Mouse (Mus musculus) left cerebral cortex, postnatal 10 days (tissue): Measurements from ENCODE around the gene Fars2. TPM values are rescaled to one million over a fixed set of nuclear protein-coding genes. Genes with fewer than 3 reads are reported as not detected.

Source experiments
- DNase-seq, 2 experiments: peaks; one replicate each; pipeline ENCODE4 v3.0.0; 2021 to 2022; ENCODE audit warnings: low spot score in 2 of 2, mixed read lengths in 1 of 2; ENCODE audit errors: extremely low spot score in 1 of 2
- intact Hi-C: fragments of 180-260 bp; cut with DNase I; formaldehyde crosslinking; loops from one replicate; pipeline ENCODE4 v1.15.1; 2025
- total RNA-seq, 2 experiments: library from RNA; stranded (reverse); gene quantifications; 2 replicates each; pipeline ENCODE4 v1.2.3; 2021

Fars2 gene
- total RNA-seq, 2 experiments from 2014 or later, result 31.1 to 37.6 TPM

DNA sequence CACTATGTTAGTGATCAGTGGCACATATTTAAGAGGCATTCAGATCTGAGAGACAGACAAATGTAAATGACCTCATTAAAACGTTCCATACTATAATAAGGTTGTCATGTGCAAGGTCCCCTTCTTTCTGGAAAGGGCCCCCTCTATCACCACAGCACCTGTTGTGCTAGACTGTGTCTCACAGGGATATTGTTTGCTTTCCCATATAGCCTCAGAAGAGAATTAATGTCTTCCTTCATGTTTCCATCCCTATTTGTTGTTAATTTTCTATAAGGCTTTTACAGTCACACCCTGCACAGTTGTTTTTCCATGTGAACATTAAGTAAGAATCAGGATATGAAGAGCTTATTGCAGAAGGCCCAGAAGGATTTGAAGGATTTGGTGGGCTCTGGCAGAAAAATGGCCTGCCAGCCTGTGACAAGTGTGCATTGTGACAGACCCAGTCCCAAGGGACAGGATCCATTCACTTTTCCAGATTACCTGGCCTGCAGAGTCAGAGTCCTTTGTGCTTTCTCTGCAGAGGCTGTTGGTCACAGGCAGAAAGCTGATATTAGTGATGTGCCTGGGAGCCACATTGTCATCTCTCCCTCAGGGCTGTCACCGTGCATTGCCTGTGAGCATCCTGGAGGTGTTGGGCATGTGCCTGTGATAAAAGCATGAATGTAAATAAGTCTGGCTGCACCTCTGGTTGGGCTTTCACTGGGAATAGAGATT lies 352.4 kb downstream of the Fars2 start:
- intact Hi-C loops, result no loop called here

DNA sequence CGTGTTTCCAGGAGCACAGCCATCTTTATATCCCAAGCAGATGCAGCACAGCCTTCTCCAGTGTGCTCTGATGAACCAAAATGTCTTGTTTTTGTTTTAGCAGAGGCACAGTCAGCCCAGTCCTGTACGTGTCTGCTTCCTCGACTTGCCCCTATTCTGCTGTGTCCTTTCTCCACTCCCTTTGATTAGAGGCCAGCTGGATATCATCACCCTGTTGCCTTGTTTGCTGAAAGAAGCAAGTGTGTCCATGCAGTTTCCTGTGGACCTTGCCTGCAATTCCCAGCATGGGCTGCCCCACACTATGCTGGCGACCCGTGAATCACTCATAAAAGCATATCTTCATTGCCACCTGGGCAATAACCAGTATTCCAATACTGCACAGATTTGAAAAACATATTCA lies 360.4 kb downstream of the Fars2 start:
- no peak for DNase-seq
- intact Hi-C loops, result no loop called here

More for the DNA sequence above, 352.4 kb downstream of the Fars2 start:
- DNase-seq, result no peak

DNA sequence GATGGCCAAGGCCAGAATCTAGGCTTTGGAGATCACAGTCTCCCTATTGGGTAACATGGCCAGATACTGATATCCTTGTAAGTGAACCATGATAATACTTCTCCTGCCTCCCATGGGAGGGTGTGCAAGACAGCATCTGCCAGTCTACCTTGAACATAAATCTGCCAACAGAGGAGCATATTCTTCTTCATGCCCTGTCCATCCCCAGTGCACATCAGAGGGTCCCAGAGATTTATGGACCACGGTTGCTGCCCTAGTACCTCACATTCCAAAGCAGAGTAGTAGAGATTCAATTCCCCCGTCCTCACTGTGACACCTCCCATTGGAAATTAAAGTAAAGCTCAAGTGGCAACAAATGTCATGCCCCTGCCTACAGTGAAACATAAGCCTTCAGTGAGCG lies 361.0 kb downstream of the Fars2 start:
- intact Hi-C loops, result no loop called here
- DNase-seq, result no peak

DNA sequence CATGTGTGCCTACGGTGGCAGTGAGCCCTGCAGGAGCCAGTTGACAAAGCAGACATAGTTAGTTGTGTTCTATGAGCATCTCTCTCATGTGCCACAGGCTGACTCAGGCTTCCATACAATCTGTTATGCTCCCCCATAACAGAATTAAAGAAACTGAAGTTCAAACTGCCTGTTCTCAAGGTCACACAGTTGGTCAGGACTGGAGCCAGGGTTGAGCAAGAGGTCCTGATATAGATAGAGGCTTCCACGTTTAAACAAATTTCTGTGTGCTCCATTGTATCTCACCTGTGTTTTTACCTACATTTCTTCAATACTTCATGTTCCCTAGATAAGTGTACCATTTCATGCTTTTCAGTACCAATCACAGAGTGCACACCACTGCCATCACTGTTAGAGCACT lies 362.9 kb downstream of the Fars2 start:
- intact Hi-C loops, result no loop called here

DNA sequence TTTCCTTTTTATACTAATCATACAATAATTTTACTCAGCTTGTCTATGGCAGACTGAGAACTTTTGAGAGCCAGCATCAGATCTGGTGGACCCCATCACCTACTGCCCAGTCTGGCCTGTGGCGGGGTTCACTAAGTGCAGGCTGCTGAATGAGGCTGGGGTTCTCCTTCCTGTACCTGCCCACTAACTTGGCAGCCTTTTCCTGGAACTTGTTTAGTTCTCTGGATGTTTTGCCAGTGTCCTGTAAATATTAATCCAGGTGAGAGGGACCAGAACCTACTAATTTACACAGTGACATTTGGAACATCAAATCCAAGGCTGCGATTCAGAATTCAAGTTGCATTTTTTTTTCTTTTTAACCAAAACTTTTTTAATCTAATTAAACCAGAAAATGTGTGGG lies 367.2 kb downstream of the Fars2 start:
- intact Hi-C loops, result no loop called here
- no peak for DNase-seq

More for the DNA sequence above, 362.9 kb downstream of the Fars2 start:
- DNase-seq, result no peak

DNA sequence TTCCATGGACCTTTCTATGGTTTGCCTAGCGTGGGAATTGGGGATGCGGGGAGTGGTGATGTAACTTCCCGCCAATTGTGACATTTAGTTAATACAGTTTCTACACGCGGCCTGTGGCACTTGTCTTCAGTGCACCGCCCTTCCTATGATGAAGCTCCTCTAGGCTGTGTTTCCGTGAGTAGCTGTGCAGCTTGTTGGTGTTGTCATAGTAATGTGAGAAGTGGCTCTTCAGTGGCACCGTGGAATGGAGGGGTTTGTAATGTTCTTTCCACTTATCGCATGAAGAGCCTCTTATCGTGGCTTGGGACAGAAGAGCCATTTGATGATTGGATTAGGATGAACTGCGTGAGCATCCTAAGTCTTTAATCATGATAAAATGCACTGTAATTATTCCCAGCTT lies 369.5 kb downstream of the Fars2 start:
- intact Hi-C loops, result no loop called here
- DNase-seq, result no peak

DNA sequence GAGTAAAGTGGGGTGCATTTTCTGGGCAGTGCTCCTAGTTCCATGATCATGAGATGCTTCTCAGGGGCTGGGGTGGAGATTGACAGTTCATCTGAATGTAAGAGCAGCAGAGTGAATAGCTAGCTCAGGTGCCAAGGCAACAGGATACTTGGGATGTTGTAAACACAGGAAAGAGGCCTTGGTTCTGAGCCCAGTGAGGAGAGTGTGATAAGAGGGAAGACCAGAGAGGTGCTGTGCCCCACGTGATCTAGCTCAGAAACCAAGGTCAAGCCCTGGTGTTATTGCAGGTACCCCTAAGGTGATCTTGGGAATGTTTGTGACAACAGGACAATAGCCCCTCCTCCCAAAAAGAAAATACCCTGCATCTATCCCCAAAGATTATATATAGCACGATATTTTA lies 372.2 kb downstream of the Fars2 start:
- intact Hi-C loops, result no loop called here
- DNase-seq, result no peak

DNA sequence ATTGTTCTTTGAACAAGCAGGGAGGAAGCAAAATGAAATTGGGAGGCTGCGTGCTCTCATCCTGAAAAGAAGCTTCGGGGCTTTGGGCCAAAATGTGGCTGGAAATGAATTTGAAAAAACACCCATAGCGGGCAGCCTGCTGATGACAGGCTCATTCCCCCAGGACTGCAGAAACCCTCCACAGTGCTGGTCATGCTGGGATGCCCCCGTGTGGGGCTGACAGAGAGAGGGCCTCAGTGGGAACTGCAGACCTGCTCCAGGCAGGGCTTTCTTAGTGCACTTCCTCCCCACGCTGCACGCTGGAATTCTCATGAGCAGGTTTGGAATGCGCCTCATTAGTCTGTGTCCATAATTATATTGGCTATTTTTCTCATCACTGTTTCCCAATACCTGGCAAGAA lies 373.4 kb downstream of the Fars2 start:
- intact Hi-C loops, result loop anchor here (10.0 kb wide), 1 partner anchor 206 kb away; no protein-coding TSS in a partner anchor
- DNase-seq, result no peak

DNA sequence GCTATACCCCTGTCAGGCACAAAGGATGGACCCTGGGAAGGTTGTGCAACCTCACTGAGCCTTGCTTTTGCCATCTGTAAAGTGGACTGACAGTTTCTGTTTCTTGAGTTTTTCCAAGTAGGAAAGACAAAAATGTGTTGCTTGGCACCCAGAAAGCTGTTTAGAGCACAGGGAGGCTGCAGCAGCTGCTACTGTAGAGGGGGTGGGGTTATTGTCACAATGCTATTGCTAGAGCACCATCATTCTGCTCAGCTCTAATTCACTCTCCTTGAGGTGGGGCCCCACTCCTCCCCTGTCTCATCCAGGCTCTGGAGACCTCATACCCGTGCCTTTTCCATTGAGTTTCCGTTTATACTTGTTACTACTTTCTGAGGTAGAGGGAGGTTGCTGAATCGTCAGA lies 375.2 kb downstream of the Fars2 start:
- intact Hi-C loops, result loop anchor here (10.0 kb wide), 1 partner anchor 208 kb away; no protein-coding TSS in a partner anchor
- no peak for DNase-seq

DNA sequence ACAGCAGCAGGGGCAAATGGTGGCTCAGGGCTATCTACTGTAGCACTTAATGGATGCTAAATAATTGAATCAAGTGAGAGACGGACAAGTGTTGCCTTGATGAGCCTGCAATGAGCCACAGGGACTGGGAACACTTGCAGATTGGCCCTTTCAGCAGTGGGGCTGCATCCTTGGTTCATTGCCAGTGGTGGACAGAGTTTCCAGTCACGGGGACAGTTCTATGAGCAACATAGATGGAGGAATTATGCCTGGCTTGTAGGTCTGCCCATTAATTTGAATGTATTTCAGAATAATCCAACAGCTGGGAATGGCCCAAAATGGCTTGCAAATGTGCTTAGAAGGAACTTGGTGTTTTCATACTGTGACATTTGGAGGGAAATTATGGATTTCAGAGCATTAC lies 376.1 kb downstream of the Fars2 start:
- intact Hi-C loops, result loop anchor here (10.0 kb wide), 1 partner anchor 208 kb away; no protein-coding TSS in a partner anchor
- DNase-seq, result peak in 1 of 2 experiments; percentile 36

DNA sequence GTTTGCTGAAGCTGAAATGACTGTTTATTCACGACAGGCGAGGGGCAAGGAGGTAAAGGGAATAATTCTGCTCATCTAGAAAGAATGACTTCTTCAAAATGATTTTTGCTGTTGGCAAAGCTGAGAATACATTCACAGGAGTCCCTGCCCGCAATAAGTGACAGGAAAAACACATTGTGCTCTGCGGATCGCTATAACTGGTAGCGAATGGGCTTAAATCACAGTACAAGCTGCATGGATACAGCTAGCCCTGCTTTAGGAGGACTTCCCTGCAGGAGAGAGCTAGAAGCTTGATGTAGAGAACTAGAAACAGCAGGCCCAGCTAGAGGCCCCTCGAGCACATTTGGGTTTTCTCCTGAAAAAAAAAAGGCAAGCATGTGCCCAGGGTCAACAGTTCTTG lies 376.6 kb downstream of the Fars2 start:
- no peak for DNase-seq
- intact Hi-C loops, result loop anchor here (10.0 kb wide), 1 partner anchor 209 kb away; no protein-coding TSS in a partner anchor

DNA sequence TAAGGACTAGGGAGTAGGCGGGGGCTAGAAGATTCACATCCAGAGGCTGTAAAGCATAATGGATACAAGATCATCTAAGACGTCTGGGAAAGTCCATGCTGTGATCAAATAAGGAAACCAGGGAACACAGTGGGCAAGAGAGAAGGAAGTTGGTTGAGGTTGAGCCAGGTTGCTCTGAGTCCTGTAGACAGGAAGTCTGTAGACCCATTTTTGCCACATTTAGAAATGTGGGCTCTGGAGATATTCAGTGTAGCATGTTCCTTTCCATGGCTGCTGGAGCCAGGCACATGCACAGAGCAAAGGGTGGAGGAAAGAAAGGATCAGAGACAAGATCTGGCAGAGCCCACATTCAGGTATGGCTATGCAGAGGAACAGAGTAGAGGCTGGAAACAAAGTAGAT lies 378.8 kb downstream of the Fars2 start:
- DNase-seq, result no peak
- intact Hi-C loops, result loop anchor here (10.0 kb wide), 1 partner anchor 211 kb away; no protein-coding TSS in a partner anchor

DNA sequence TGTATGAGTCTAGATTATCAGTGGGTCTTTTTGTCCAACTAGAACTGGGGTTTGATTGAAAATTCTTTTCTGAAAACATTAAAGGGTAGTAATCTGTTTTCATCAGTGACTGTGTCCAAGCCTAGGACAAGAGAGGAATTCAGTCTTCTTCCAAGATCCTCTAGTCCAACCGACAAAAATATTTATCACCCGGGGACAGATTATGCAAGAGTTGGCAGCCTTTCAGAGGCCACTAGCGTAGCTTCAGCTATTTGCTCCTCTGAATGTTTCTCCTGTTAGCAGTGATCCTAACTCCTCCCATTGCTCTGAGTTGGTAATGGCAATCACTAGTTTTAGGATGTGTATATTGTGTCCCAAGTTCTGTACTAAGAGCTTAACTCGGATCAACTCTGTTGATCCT lies 380.1 kb downstream of the Fars2 start:
- peak in 1 of 2 experiments; percentile 37 for DNase-seq
- intact Hi-C loops, result loop anchor here (10.0 kb wide), 1 partner anchor 213 kb away; no protein-coding TSS in a partner anchor

DNA sequence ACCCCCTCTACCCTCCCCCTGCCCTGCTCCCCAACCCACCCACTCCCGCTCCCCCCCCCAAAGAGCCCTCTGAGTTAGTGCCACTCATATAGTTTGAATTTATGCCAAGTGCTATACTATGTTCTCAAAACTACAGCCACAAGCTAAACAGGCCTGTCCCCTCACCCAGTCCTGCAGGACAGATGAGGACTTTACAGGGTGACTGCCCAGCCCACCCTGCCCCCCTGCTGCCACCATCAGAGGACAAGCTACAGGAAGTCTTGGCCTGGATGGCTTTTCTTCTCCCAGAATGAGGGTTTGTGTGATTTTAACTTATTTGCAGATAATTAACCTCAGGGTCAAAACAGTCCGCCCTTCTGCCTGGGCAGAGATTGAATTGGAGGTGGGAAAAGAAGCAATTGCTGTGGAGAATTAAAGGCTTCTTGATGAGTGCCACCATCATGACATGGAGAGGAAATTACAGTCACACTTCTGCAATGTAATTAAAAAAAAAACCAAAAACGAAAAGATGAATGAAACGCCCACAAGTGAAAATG lies 383.2 kb downstream of the Fars2 start:
- intact Hi-C loops, result no loop called here

DNA sequence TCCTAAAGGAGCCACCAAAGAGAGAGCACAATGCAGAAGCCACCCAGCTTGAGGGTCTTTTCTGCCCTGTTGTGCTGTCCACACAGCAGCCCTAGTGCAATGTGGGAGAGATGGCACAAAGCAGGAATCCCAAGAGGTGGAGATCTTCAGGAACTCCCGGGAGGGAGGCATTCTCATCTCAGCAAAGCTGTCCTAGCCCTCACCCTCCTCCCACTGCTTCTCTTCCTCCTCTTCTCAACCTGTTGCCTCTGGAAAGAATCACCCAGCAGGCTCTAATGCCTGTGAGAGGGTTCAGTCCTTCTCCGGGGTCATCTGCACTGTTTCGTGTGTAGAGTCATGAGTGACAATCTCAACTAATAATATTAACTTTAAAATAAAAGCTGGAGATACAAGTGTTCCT lies 386.3 kb downstream of the Fars2 start:
- intact Hi-C loops, result no loop called here
- no peak for DNase-seq

More for the DNA sequence above, 383.2 kb downstream of the Fars2 start:
- no peak for DNase-seq

DNA sequence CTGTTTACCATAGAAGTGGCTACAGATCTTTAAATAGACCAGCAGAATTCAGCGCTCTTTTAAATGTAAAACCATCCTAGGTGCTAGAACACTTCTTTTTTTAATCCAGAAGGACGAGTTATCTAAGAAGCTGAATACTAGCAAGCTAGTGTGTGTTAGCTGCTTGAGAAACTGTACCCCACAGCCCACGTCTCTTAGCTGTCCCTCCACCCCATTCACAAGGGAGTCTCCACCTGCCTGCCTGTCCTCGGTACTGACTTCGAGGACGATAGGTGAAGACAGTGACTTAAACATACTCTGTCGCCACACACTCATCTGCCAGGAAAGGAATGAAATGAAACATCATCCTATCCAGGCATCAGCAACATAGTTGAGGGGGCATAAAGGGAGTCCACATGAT lies 386.8 kb downstream of the Fars2 start:
- intact Hi-C loops, result no loop called here
- no peak for DNase-seq

DNA sequence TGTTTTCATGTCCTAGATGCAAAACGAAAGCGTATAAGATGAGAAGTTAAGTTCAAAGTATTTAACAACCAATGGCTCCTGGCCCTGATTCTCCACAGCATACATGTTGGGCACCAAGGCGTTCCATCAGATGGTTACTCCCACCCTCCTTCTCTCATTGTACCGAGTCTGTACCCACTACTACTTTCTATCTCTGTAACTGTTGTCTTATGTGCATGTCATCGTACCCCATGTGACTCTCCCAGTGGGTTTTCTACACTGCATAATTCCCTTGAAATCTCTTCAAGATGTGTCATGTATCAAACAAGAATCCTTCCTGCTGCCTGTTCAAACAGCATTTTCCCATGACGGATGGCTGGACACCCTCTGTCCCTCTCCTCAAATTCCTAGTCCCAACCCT lies 388.5 kb downstream of the Fars2 start:
- intact Hi-C loops, result no loop called here
- no peak for DNase-seq

DNA sequence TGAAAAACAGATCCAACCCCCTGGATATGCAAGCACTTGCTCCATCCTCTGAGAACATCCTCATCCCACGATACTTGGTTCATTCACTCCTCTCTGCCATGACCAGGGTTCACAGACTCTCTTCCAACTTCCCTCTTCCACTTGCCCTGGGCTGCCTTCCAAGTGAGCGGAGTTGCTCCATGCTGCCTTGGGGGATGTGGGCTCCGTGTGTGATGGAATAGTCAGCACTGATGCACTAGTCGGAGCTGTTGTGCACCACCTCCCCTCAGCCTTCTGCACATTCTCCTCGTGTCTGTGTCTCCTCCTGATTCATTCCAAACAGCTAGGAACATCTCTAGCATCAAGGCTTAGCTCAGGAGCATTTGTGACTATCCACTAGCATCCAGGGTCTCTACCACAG lies 389.1 kb downstream of the Fars2 start:
- intact Hi-C loops, result no loop called here
- peak in 1 of 2 experiments; percentile 69 for DNase-seq

DNA sequence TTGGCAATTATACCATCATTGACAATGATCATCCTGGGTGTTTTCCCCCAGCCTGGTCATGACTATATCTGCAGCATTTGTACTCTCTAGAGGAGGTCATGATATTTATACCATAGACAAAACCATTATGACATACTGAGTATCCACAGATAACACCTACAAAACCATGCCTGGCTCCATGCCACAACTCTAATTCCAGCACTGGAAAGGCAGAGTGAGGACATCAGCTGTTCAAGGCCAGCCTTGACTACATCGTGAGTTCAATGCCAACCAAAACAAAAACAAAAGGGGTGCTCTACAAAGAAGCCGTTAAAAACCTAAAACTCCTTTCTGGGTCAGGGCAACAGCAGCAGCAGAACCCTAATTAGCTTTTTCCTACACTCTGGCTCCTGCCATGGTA lies 392.9 kb downstream of the Fars2 start:
- DNase-seq, result no peak
- intact Hi-C loops, result no loop called here

DNA sequence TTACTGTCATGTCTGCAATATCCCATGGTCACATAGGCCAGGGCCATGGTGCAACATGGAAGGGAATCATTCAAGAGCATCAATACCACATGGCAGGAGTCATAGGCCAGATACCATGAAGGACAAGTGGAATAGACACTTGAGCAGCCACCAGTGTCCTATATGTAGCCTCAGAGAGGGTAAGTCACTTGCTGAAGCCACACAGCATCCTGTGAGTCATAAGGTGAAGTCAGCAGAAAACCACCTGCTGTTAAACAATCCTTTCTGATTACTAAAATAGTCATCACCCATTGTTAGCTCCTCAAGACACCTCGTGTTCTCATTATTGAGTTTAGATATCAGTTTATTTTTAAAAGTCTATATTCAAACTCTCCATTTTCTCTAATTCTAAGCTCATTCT lies 395.9 kb downstream of the Fars2 start:
- no peak for DNase-seq
- intact Hi-C loops, result no loop called here
